Mouse (Mus musculus): Measurements from ENCODE around the gene Garem2. TPM values are rescaled to one million over a fixed set of nuclear protein-coding genes. Genes with fewer than 3 reads are reported as not detected.

Gene Garem2
- polyA plus RNA-seq, 1 experiment from 2014 or later = 22.7 TPM

GRCm38 (mm10) chr5:30161836-30162235 lies 56.9 kb downstream of the Garem2 start:
- no peak overlapping the region for H3K4me3 ChIP-seq
- 0 out of 2 replicates have a peak, but pooled peaks cover 4% of the 10 kb centered on the region for H3K36me3 ChIP-seq
- H3K4me1 ChIP-seq (replicated peaks) = no peaks in the 10 kb centered on the region
- H3K9me3 ChIP-seq = no peaks in the 10 kb centered on the region
- 94% methylated on average over 1 of the region's 1 CpGs for WGBS
- no peak for DNase-seq (ENCODE audit: low spot score)
- H3K27me3 ChIP-seq (ENCODE audit: insufficient read depth, poor library complexity, severe bottlenecking) = no peaks in the 10 kb centered on the region
- H3K27ac ChIP-seq = no peak overlapping the region

GRCm38 (mm10) chr5:30162339-30162738 lies 57.4 kb downstream of the Garem2 start:
- no peak for DNase-seq (ENCODE audit: low spot score)
- 88% methylated on average over 6 of the region's 6 CpGs for WGBS
- no peak overlapping the region for H3K27ac ChIP-seq
- H3K27me3 ChIP-seq (ENCODE audit: insufficient read depth, poor library complexity, severe bottlenecking) = no peaks in the 10 kb centered on the region
- no peaks in the 10 kb centered on the region for H3K9me3 ChIP-seq
- H3K36me3 ChIP-seq = 0 out of 2 replicates have a peak, but pooled peaks cover 4% of the 10 kb centered on the region
- H3K4me3 ChIP-seq = no peak overlapping the region
- H3K4me1 ChIP-seq (replicated peaks) = no peaks in the 10 kb centered on the region

- peaks cover 23% of the 10 kb centered on the region for H3K36me3 ChIP-seq
- H3K27me3 ChIP-seq (ENCODE audit: insufficient read depth, poor library complexity, severe bottlenecking) = no peaks in the 10 kb centered on the region
- 95% methylated on average over 5 of the region's 5 CpGs for WGBS
- DNase-seq (ENCODE audit: low spot score) = no peak
- no peaks in the 10 kb centered on the region for H3K9me3 ChIP-seq
- no peak overlapping the region for H3K4me3 ChIP-seq
- no peak overlapping the region for H3K27ac ChIP-seq
- H3K4me1 ChIP-seq (replicated peaks) = no peaks in the 10 kb centered on the region
These were observed 60.4 kb downstream of the Garem2 start for GRCm38 (mm10) chr5:30165234-30165946.

Other genes with a start within 250 kb of the Garem2 start
- not detected in 2 replicates for gene Il6, start 92.0 kb upstream of the Garem2 start, polyA plus RNA-seq (2016; fragmentation: Nextera tagmentation; extraction: Ambion mirVana)
- 254 and 300 TPM in 2 replicates for gene Tyms, start 31.5 kb upstream of the Garem2 start, polyA plus RNA-seq (2016; fragmentation: Nextera tagmentation; extraction: Ambion mirVana)
- gene 3110082J24Rik, start 925 bp downstream of the Garem2 start, polyA plus RNA-seq (2016; fragmentation: Nextera tagmentation; extraction: Ambion mirVana) = 2.2 and 4.9 TPM in 2 replicates
- gene Hadha, start 50.0 kb downstream of the Garem2 start, polyA plus RNA-seq (2016; fragmentation: Nextera tagmentation; extraction: Ambion mirVana) = 93.9 and 94.9 TPM in 2 replicates
- gene Hadhb, start 50.1 kb downstream of the Garem2 start, polyA plus RNA-seq (2016; fragmentation: Nextera tagmentation; extraction: Ambion mirVana) = 93.0 and 100 TPM in 2 replicates
- gene Adgrf3, start 100.6 kb downstream of the Garem2 start, polyA plus RNA-seq (2016; fragmentation: Nextera tagmentation; extraction: Ambion mirVana) = not detected in 2 replicates
- gene Selenoi, start 127.4 kb downstream of the Garem2 start, polyA plus RNA-seq (2016; fragmentation: Nextera tagmentation; extraction: Ambion mirVana) = 17.3 and 17.9 TPM in 2 replicates
- 0.85 and 2.0 TPM in 2 replicates for gene Drc1, start 176.2 kb downstream of the Garem2 start, polyA plus RNA-seq (2016; fragmentation: Nextera tagmentation; extraction: Ambion mirVana)